Mouse (Mus musculus) CH12.LX (cell line): ENCODE results near the gene Gm4969.

Experiments used
- CHD1 ChIP-seq: IDR thresholded peaks from 2 replicates; pipeline ENCODE4 v1.6.1; 2012; ENCODE audit warnings: low read depth, low read length, improper control_type of control experiment, inconsistent platforms
- CTCF ChIP-seq, 2 experiments: IDR thresholded peaks in 1 of 2; conservative IDR thresholded peaks in 1 of 2; 2 replicates each; pipeline ENCODE4 v1.5.1; 2011 to 2012; ENCODE audit warnings: low read depth in 2 of 2, low read length in 2 of 2, improper control_type of control experiment in 1 of 2, inconsistent platforms in 1 of 2, mild to moderate bottlenecking in 1 of 2, moderate library complexity in 1 of 2
- GABPA ChIP-seq: IDR thresholded peaks from 2 replicates; pipeline ENCODE4 v1.6.1; 2012; ENCODE audit warnings: low read depth, low read length, improper control_type of control experiment, inconsistent platforms; ENCODE audit not compliant: insufficient replicate concordance
- POLR2A ChIP-seq: IDR thresholded peaks from 2 replicates; pipeline ENCODE4 v1.6.1; 2011; ENCODE audit warnings: low read depth, mild to moderate bottlenecking, improper control_type of control experiment, low read length
- ZNF384 ChIP-seq: IDR thresholded peaks from 2 replicates; pipeline ENCODE4 v1.6.1; 2012; ENCODE audit warnings: low read depth, low read length, improper control_type of control experiment, inconsistent platforms

DNA sequence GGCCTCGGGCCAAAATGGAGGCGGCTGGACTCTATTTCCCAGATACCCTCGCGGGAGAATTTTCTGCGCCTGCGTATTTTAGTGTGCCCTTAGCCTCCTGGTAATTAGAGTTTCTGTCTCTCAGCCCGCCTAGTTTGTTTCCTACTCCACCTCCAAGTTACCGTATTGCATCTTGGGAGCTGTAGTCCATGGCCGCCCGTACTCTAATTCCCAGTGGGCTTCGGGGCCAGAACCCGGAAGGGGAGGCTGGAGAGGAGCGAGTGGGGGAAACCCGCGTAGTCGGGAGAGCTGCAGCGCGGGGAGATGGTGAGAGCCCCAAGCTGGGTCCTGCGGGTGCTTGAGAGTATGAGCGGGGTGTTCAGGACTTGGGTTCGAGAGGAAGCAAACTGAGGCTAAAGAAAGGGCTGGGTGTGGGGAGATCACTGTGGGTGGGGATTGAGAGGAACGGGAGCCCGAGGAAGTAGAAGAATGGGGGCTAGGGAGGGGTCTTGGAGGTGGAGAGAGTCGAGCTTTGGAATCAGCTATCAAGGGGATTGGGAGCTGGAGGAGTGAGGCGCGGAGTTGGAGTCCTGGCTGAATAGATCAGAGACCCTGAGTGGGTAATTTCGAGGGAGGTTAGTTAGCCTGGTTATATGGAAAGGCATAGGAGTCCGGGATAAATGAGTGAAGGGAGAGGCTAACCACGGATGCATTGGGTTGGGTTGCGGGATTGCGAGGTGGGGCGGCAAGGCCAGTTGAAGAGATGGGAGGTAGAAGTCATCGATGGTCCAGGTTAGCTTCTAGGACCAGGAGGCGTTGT lies 1.7 kb upstream of the Gm4969 start, which contains the start of gene Fbxo46:
- TF ChIP-seq GABPA, result peak; percentile 78; the same call in 1 of the 2 replicates
- no peak for TF ChIP-seq ZNF384
- TF ChIP-seq CHD1, result no peak
- peak; percentile 98 for TF ChIP-seq POLR2A
- TF ChIP-seq CTCF (conservative IDR thresholded peaks at IDR 0.05 in 1 of 2, IDR thresholded peaks at IDR 0.05 in 1 of 2; ENCODE audit: low read depth in 2 of 2, low read length in 2 of 2), result no peak
